Mouse (Mus musculus) intestine, postnatal 0 days (tissue): ENCODE data around the gene Krt76. TPM values are rescaled to one million over a fixed set of nuclear protein-coding genes. Genes with fewer than 3 reads are reported as not detected.

Experiments
- ATAC-seq: fragments of 200-750 bp; cut with Nextera tagmentation; 2 replicates; pipeline ENCODE4 v1.8.0; 2017; ENCODE audit warnings: mild to moderate bottlenecking, moderate TSS enrichment, moderate library complexity
- H3K27ac ChIP-seq: fragments of 300-500 bp; sonication (generic); 2 replicates; pipeline ENCODE4 v1.5.1; 2014; ENCODE audit warnings: mild to moderate bottlenecking, low read depth, low read length, moderate library complexity
- H3K27me3 ChIP-seq: fragments of 300-500 bp; sonication (generic); replicated peaks from 2 replicates; pipeline ENCODE4 v1.6.1; 2014; ENCODE audit warnings: low read length, mixed read lengths; ENCODE audit not compliant: control insufficient read depth, insufficient read depth
- H3K36me3 ChIP-seq: fragments of 300-500 bp; sonication (generic); 2 replicates; pipeline ENCODE4 v1.6.1; 2014; ENCODE audit warnings: mild to moderate bottlenecking, moderate library complexity; ENCODE audit not compliant: control insufficient read depth, insufficient read depth
- H3K4me1 ChIP-seq: fragments of 300-500 bp; sonication (generic); replicated peaks from 2 replicates; pipeline ENCODE4 v1.6.1; 2014; ENCODE audit warnings: antibody characterized with exemption, low read length, mixed read lengths; ENCODE audit not compliant: control insufficient read depth, insufficient read depth
- H3K4me2 ChIP-seq: fragments of 300-500 bp; sonication (generic); replicated peaks from 2 replicates; pipeline ENCODE4 v1.6.1; 2014; ENCODE audit warnings: low read depth, mild to moderate bottlenecking, moderate library complexity
- H3K4me3 ChIP-seq: fragments of 300-500 bp; sonication (generic); 2 replicates; pipeline ENCODE4 v1.5.1; 2014; ENCODE audit warnings: low read depth, low read length
- H3K9ac ChIP-seq: fragments of 300-500 bp; sonication (generic); 2 replicates; pipeline ENCODE4 v1.6.1; 2014; ENCODE audit warnings: mild to moderate bottlenecking, low read depth, low read length
- H3K9me3 ChIP-seq: fragments of 300-500 bp; sonication (generic); 2 replicates; pipeline ENCODE4 v1.6.1; 2016; ENCODE audit warnings: mixed run types; ENCODE audit not compliant: control insufficient read depth
- CTCF ChIP-seq: sonication (generic); IDR thresholded peaks from 2 replicates; pipeline ENCODE4 v1.5.1; 2016; ENCODE audit warnings: low read depth, mild to moderate bottlenecking, control low read depth, antibody characterized with exemption, moderate library complexity
- WGBS: fragments of 180-500 bp; shearing (Covaris S2); extraction: QIAGEN DNeasy Blood & Tissue Kit; methylation state at CpG from one replicate; pipeline ENCODE4 v1.1.7; 2014; 5-methylcytosine and 5-hydroxymethylcytosine counted together
- microRNA-seq: library from miRNA; unstranded; fragments of <30 nt; microRNA quantifications from one replicate; pipeline ENCODE4, GENCODE M21; 2016
- polyA plus RNA-seq: library from polyadenylated mRNA; unstranded; fragments of >200 nt; fragmentation: Nextera tagmentation; extraction: Ambion mirVana; gene quantifications from 2 replicates; pipeline ENCODE4 v1.2.1, GENCODE M21; 2015

Krt76 gene
- polyA plus RNA-seq, 1 experiment from 2014 or later: not detected

DNA sequence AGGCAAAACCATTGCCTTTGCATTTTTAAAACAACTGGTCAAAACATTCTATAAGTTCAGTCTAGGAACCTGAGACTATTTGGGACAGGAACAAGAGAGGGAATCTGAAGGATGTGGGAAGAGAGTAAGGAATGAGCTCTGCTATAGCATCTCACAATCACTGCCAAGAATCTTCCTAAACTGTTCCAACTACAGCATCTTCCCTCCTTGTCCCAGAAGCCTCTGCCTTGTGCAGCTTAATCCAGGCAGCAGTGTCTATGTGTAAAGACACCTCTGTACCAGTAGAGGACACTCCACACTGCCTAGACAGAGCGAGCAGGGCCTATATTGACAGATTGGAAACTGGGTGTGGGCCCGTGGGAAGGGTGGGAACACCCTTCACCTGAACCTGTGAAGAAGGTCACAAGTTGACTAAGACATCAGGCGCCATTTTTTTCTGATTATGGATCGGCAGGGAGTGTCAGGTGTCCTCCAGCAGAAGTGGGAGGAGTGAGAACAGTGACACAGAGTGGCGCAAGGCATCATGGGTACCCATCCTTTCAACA is 57.9 kb downstream of the Krt76 start:
- Histone ChIP-seq H3K4me1 (no peaks in the 10 kb centered on the region), H3K27ac (no peak overlapping the region), H3K4me3 (no peak overlapping the region), H3K9me3 (no peaks in the 10 kb centered on the region), H3K4me2 (no peak overlapping the region), H3K36me3 (no peaks in the 10 kb centered on the region), H3K27me3 (0 out of 2 replicates have a peak, but pooled peaks cover 6% of the 10 kb centered on the region), H3K9ac (no peak overlapping the region)
- TF ChIP-seq CTCF: peak; percentile 49
- WGBS: 51% methylated on average over 5 of the region's 5 CpGs
- no peak for ATAC-seq

Small RNAs within 50 kb of the gene (microRNA-seq; reads per million reads assigned to microRNA genes)
- not detected for gene Gm44356

Other genes starting within 250 kb of the Krt76 start
- not detected in 2 replicates for gene Gm5478, start 245.5 kb downstream of the Krt76 start, polyA plus RNA-seq
- gene Krt6b, start 212.6 kb downstream of the Krt76 start, polyA plus RNA-seq: 0.34 TPM in 1 of 2 replicates, not detected in the other
- 0.25 TPM in 2 replicates for gene Krt6a, start 198.6 kb downstream of the Krt76 start, polyA plus RNA-seq
- gene Krt5, start 180.0 kb downstream of the Krt76 start, polyA plus RNA-seq: 0.08 TPM in 1 of 2 replicates, not detected in the other
- not detected in 2 replicates for gene Krt71, start 149.8 kb downstream of the Krt76 start, polyA plus RNA-seq
- not detected in 2 replicates for gene Krt72, start 106.5 kb downstream of the Krt76 start, polyA plus RNA-seq
- not detected in 2 replicates for gene Krt73, start 90.6 kb downstream of the Krt76 start, polyA plus RNA-seq
- not detected in 2 replicates for gene Krt2, start 74.8 kb downstream of the Krt76 start, polyA plus RNA-seq
- 0.50 and 0.55 TPM in 2 replicates for gene Krt1, start 42.1 kb downstream of the Krt76 start, polyA plus RNA-seq
- not detected in 2 replicates for gene Krt77, start 23.2 kb downstream of the Krt76 start, polyA plus RNA-seq
- gene Krt4, start 31.8 kb upstream of the Krt76 start, polyA plus RNA-seq: 0.17 TPM in 1 of 2 replicates, not detected in the other
- gene Krt79, start 47.4 kb upstream of the Krt76 start, polyA plus RNA-seq: 0.21 and 0.27 TPM in 2 replicates
- 0.03 and 0.07 TPM in 2 replicates for gene Krt78, start 61.4 kb upstream of the Krt76 start, polyA plus RNA-seq
- gene Krt8, start 111.6 kb upstream of the Krt76 start, polyA plus RNA-seq: 940 and 1,037 TPM in 2 replicates
- 364 and 368 TPM in 2 replicates for gene Krt18, start 135.3 kb upstream of the Krt76 start, polyA plus RNA-seq
- 47.8 and 53.0 TPM in 2 replicates for gene Eif4b, start 180.9 kb upstream of the Krt76 start, polyA plus RNA-seq
- 11.7 and 15.0 TPM in 2 replicates for gene Tns2, start 207.5 kb upstream of the Krt76 start, polyA plus RNA-seq
- gene Spryd3, start 243.3 kb upstream of the Krt76 start, polyA plus RNA-seq: 26.3 and 26.7 TPM in 2 replicates